Mouse (Mus musculus) layer of hippocampus, adult 8-10 months (tissue): ENCODE results near the gene Tmem119. TPM values are rescaled to one million over a fixed set of nuclear protein-coding genes. Genes with fewer than 3 reads are reported as not detected.

Experiments
- DNase-seq, 2 experiments: peaks; one replicate each; pipeline ENCODE4 v3.0.0; 2022; ENCODE audit warnings: low spot score in 2 of 2
- total RNA-seq, 4 experiments: library from RNA; stranded (reverse); gene quantifications; 2 replicates each; pipeline ENCODE4 v1.2.4; 2022

Gene Tmem119
- total RNA-seq, 4 experiments from 2014 or later = 22.0 to 40.1 (median 31.5) TPM

DNA sequence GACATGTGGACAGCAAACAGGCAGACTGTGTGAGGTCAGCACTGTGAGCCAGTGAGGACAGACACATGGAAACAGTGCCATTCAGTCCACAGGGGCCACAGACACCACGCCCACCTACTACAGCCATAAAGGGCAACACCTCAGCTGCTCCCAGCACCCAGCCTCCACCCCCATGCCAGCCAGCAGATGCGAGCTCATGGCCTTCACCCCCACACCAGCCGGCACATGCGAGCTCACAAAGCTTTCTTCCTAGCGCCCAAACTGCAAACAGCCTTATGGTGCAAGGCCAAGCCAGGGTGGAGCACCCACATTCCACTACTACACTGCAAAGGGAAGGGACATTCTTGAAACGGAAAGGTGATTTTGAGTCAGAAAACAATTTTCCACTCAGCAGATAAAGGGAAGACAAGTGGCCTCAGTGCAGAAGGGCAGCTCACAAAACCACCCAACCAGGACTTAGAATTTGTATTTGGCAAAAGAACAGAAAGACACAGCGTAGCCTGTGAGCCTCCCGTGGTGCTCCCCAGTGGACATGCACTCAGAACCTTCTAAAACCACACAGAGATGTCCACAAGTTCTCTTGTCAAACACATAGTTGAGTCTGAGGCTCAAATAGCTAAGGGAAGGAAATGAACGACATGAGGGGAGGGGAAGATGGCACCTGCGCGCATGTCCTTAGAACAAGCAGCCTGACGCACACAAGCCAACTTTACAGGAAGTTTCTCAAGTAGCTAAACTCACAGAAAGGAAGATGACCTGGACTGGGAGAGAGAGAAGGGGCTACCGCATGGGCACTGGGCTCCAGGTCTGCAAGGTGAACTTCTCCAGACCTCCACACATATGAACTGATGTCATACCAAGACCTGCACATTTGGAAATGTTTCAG is 34.4 kb downstream of the Tmem119 start:
- no peak for DNase-seq

DNA sequence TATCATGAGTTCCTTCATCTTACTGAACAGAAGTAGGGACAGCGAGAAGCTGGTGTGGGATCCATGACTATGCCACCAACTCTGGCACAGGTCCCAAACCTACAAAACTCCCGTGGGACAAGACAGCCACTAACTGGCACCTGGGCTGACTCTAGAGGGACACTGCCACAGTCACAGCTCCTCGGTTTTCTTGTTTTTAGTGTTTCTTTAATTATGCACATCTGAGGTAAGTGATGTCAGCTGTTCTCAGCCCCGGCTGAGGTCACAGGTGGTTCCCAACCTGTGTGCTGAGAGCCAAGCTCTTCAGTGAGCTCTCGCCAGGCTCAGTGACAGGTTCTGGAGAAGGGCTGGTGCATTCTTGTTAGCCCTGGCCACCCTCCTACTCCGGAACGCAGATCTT is 35.9 kb downstream of the Tmem119 start:
- no peak for DNase-seq

DNA sequence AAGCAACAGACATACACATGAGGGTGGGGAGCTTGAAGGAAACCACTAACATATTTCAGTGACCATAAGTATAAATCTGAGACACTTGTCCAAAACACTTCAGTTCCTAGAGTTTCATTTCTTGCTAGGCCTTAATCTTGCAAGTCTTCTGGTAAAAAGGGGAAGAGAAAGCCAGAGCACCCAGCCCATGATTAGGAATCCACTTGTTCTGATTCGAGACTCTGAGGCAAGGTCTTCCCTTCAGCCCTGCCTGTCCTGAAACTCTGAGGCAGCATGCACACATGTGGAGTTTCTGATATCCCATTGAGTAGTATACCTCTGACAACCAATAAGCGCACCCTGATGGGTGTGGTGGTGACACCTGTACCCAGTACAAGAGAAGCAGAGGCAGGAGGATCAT is 38.7 kb downstream of the Tmem119 start:
- DNase-seq = no peak

DNA sequence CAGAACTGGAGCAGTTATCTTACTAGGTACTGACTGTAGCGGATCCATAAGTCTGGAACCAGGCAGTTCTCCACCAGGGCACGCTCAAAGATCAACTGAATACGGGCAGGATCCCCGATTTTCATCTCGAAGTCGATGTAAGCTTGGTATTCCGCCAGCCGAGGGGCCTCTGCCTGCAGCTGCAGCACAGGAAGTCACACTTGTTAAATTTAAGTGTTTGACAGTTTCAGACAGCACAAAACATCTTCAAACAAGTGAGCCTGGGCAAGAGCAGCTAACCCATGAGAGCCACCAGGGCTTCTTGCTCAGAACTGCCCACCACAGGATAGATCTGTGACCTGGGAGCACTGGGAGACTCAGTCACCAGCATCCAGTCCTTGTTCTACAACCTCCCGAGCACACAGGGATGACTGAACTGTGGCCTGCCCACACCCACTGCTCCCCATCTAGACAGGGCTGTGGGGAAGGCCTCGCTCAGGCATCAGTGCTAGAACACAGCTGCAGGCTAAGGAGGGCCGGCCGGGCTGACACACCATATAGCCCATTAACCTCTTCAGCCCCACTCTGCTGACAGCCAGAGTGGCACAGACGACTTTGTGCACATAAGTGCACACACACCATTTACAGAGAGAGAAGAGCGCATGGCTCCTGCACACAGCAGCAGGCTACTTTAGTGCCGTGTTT is 44.8 kb downstream of the Tmem119 start:
- no peak for DNase-seq

DNA sequence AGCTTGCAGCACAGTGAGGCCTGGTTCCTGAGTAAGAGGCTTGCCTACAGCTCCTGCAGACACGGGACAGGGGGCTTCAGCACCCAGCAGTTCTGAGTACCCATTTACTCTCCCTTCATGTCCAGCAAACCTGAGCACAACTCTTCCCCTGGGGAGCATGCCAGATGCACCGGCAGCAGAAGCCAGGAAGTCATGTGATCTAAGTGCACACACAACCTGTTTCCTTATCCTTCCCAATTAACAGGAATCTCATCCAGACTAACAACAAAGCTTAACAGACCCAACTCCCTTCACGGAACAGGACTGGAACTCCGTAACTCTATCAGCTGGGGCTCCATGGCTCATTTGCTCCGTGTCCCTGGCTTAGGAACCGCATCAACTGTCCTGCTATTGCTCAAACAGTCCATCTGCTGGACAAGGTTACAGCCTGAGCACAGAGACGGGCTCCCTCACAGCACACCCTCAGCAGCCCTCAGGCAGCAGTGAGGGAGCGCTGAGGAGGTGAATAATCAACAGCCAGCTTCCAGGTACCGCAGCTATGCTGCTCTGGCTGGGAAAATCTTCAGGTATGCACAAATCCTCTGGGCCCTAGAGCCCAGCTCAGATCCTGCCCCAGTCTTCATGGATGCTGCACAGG is 48.7 kb downstream of the Tmem119 start:
- DNase-seq = no peak

DNA sequence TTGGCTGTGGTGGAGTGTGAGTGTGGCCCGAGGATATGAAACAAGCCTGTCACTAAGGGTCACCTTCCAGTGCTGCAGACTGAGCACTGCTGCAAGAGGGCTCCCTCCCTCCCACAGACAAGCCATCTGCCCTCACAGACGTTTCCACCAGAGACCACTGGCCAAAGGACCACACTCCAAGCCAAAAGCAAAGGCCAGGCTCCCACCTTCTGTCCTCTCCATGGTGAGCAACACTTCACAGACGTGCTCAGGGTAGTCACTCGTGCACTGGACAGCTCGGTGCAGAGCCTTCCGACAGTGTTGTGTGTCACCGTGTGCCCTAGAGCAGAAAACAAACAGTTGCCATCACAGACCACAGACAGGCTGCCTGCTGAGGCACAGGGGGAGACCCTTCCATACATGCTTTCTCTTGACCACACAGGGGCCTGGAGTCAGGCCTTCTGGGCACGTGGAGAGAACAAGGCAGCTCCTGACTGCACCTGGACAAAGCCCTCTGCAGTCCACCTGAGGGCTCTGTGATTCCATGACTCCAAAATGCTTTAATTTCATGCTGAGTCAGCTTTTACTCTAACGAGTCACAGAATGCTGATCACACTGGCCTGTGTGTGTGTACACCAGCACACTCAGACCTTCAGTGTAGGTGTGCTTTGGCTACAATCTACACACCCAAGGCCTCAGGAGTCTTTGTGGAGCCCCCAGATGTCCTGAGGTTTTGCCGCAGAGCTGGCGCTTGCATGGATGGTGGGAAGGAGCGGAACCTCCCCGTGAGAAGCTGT is 51.6 kb downstream of the Tmem119 start:
- no peak for DNase-seq

DNA sequence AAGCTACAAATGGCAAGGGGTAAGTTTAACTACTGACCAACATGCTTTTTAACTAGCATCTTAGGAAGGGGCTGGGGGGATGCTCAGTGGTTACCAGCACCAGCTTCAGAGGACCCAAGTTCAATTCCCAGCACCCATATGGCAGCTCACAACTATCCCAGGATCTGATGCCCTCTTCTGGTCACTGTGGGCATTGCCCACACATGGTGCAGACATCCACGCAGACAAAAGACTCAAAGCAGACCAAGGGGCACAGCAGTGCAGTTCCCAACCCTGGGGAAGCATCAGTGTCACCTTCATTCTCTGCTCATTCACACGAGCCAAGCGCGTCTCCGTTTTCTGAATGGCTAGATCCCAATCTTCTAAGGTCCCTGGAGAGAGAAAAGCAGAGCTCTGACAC is 52.7 kb downstream of the Tmem119 start:
- no peak for DNase-seq

Other genes with a start within 250 kb of the Tmem119 start
- gene Cmklr1, start 150.1 kb downstream of the Tmem119 start, total RNA-seq = 10 to 100 TPM in 2 of 4 experiments, 1 to 10 TPM in 2; 5.1 to 23.1 (median 13.4) TPM
- not detected for gene 1700069L16Rik, start 75.7 kb downstream of the Tmem119 start, total RNA-seq
- gene Ficd, start 64.7 kb downstream of the Tmem119 start, total RNA-seq = 10 to 100 TPM; 12.0 to 13.2 (median 12.7) TPM
- gene Sart3, start 28.0 kb downstream of the Tmem119 start, total RNA-seq = 10 to 100 TPM; 43.7 to 57.8 (median 48.9) TPM
- gene Iscu, start 27.8 kb downstream of the Tmem119 start, total RNA-seq = 100 to 1,000 TPM; 117 to 135 (median 126) TPM
- gene Selplg, start 32.1 kb upstream of the Tmem119 start, total RNA-seq = 10 to 100 TPM; 27.3 to 84.9 (median 53.7) TPM
- gene Coro1c, start 108.2 kb upstream of the Tmem119 start, total RNA-seq = 100 to 1,000 TPM in 1 of 4 experiments, 10 to 100 TPM in 3; 89.3 to 106 (median 94.0) TPM
- 10 to 100 TPM; 27.9 to 32.3 (median 29.3) TPM for gene Ssh1, start 193.4 kb upstream of the Tmem119 start, total RNA-seq
- under 1 TPM in 1 of 4 experiments, not detected in 3; 0.31 TPM for gene Dao, start 203.2 kb upstream of the Tmem119 start, total RNA-seq